Mouse (Mus musculus) testis, adult 2 months (tissue): ENCODE measurements around the gene Gm29094. TPM values are rescaled to one million over a fixed set of nuclear protein-coding genes. Genes with fewer than 3 reads are reported as not detected.

Experiments used
- H3K27ac ChIP-seq: fragments of 200-500 bp; 2 replicates; pipeline ENCODE4 v1.5.1; 2012; ENCODE audit warnings: low read depth, low read length; ENCODE audit not compliant: control insufficient read depth, insufficient read depth
- H3K27me3 ChIP-seq: fragments of 200-500 bp; 2 replicates; pipeline ENCODE4 v1.6.1; 2012; ENCODE audit warnings: mild to moderate bottlenecking, low read length, moderate library complexity; ENCODE audit not compliant: control insufficient read depth, insufficient read depth
- H3K36me3 ChIP-seq: fragments of 200-500 bp; 2 replicates; pipeline ENCODE4 v1.6.1; 2012; ENCODE audit warnings: mild to moderate bottlenecking, low read length; ENCODE audit not compliant: control insufficient read depth, insufficient read depth
- H3K4me1 ChIP-seq: fragments of 200-500 bp; 2 replicates; pipeline ENCODE4 v1.6.1; 2012; ENCODE audit warnings: low read length; ENCODE audit not compliant: control insufficient read depth, insufficient read depth
- H3K4me3 ChIP-seq: fragments of 200-500 bp; 2 replicates; pipeline ENCODE4 v1.5.1; 2012; ENCODE audit warnings: low read depth, mild to moderate bottlenecking, low read length, moderate library complexity, mixed read lengths; ENCODE audit not compliant: control insufficient read depth
- CTCF ChIP-seq: fragments of 200-500 bp; IDR thresholded peaks from 2 replicates; pipeline ENCODE4 v1.5.1; 2012; ENCODE audit warnings: low read depth, mild to moderate bottlenecking, inconsistent platforms, low read length, moderate library complexity; ENCODE audit not compliant: control insufficient read depth, insufficient read depth, insufficient replicate concordance
- POLR2A ChIP-seq: fragments of 200-500 bp; IDR thresholded peaks from 2 replicates; pipeline ENCODE4 v1.6.1; 2012; ENCODE audit warnings: low read depth, mild to moderate bottlenecking, inconsistent platforms, low read length, moderate library complexity; ENCODE audit not compliant: control insufficient read depth
- polyA plus RNA-seq: library from polyadenylated mRNA; depleted of rRNA; stranded (reverse); fragments of >200 nt; gene quantifications from 2 replicates; pipeline ENCODE4 v1.2.3, GENCODE M21; 2012; rRNA removed

Gene Gm29094
- polyA plus RNA-seq, 1 experiment = not detected

GRCm38 (mm10) chr9:89253400-89253799 is 54.2 kb downstream of the Gm29094 start:
- TF ChIP-seq POLR2A (no peak), CTCF (no peak)
- Histone ChIP-seq H3K36me3 (no peaks in the 10 kb centered on the region), H3K4me1 (no peaks in the 10 kb centered on the region), H3K27me3 (no peaks in the 10 kb centered on the region), H3K4me3 (no peak overlapping the region), H3K27ac (no peak overlapping the region)

- H3K36me3 ChIP-seq = no peaks in the 10 kb centered on the region
- TF ChIP-seq CTCF (no peak), POLR2A (no peak)
- no peak overlapping the region for H3K27ac ChIP-seq
- H3K4me3 ChIP-seq = no peak overlapping the region
- H3K4me1 ChIP-seq = no peaks in the 10 kb centered on the region
- no peaks in the 10 kb centered on the region for H3K27me3 ChIP-seq
These were observed 57.6 kb downstream of the Gm29094 start for GRCm38 (mm10) chr9:89256556-89257335.

GRCm38 (mm10) chr9:89263968-89264367 is 64.8 kb downstream of the Gm29094 start:
- no peak overlapping the region for H3K27ac ChIP-seq
- H3K36me3 ChIP-seq = no peaks in the 10 kb centered on the region
- TF ChIP-seq CTCF (no peak), POLR2A (no peak)
- no peaks in the 10 kb centered on the region for H3K27me3 ChIP-seq
- H3K4me3 ChIP-seq = no peak overlapping the region
- no peaks in the 10 kb centered on the region for H3K4me1 ChIP-seq

GRCm38 (mm10) chr9:89264571-89264970 is 65.4 kb downstream of the Gm29094 start:
- Histone ChIP-seq H3K27ac (no peak overlapping the region), H3K36me3 (no peaks in the 10 kb centered on the region), H3K4me1 (no peaks in the 10 kb centered on the region), H3K27me3 (no peaks in the 10 kb centered on the region), H3K4me3 (no peak overlapping the region)
- TF ChIP-seq CTCF (no peak), POLR2A (no peak)

Other genes with a start within 250 kb of the Gm29094 start
- gene Bcl2a1a, start 242.5 kb upstream of the Gm29094 start, polyA plus RNA-seq = 0.22 and 0.23 TPM in 2 replicates
- not detected in 2 replicates for gene Trim43b, start 106.5 kb upstream of the Gm29094 start, polyA plus RNA-seq
- 0.25 TPM in 1 of 2 replicates, not detected in the other for gene Bcl2a1b, start 170 bp upstream of the Gm29094 start, polyA plus RNA-seq
- 3.5 and 3.8 TPM in 2 replicates for gene Mthfs, start 11.3 kb downstream of the Gm29094 start, polyA plus RNA-seq